Mouse (Mus musculus) C2C12 (cell line): ENCODE results near the gene Pign. TPM values are rescaled to one million over a fixed set of nuclear protein-coding genes. Genes with fewer than 3 reads are reported as not detected.

Experiments
- H3K27me3 ChIP-seq: one replicate; pipeline ENCODE4 v1.6.1; 2011; ENCODE audit not compliant: control insufficient read depth, insufficient read depth, insufficient read length
- H3K36me3 ChIP-seq: one replicate; pipeline ENCODE4 v1.6.1; 2011; ENCODE audit not compliant: control insufficient read depth, insufficient read depth
- H3K4me3 ChIP-seq: one replicate; pipeline ENCODE4 v1.5.1; 2011; ENCODE audit warnings: mild to moderate bottlenecking, control low read depth; ENCODE audit not compliant: poor library complexity, insufficient read depth, severe bottlenecking
- H3K79me2 ChIP-seq: one replicate; pipeline ENCODE4 v1.6.1; 2011; ENCODE audit not compliant: control insufficient read depth, insufficient read depth
- H3K79me3 ChIP-seq: one replicate; pipeline ENCODE4 v1.6.1; 2011; ENCODE audit warnings: low read depth, control low read depth
- H3ac ChIP-seq: one replicate; pipeline ENCODE3; 2011; ENCODE audit warnings: low read depth; ENCODE audit not compliant: control insufficient read depth, insufficient read length
- CEBPB ChIP-seq: IDR thresholded peaks from one replicate; pipeline ENCODE4 v1.6.1; 2011; ENCODE audit warnings: low read depth, mild to moderate bottlenecking, control low read depth, moderate library complexity
- CTCF ChIP-seq: IDR thresholded peaks from one replicate; pipeline ENCODE4 v1.5.1; 2011; ENCODE audit not compliant: control insufficient read depth, insufficient read depth, insufficient read length
- FOSL1 ChIP-seq: IDR thresholded peaks from one replicate; pipeline ENCODE4 v1.8.0; 2011; ENCODE audit warnings: mild to moderate bottlenecking, low read length; ENCODE audit not compliant: poor library complexity, insufficient read depth, severe bottlenecking
- MAX ChIP-seq: IDR thresholded peaks from one replicate; pipeline ENCODE4 v1.6.1; 2011; ENCODE audit warnings: mild to moderate bottlenecking, control low read depth
- MYOD1 ChIP-seq: IDR thresholded peaks from one replicate; pipeline ENCODE4 v1.6.1; 2011; ENCODE audit warnings: low read depth; ENCODE audit not compliant: control insufficient read depth, insufficient read length
- MYOG ChIP-seq: IDR thresholded peaks from one replicate; pipeline ENCODE4 v1.6.1; 2011; ENCODE audit not compliant: control insufficient read depth, insufficient read length; ENCODE audit errors: extremely low read depth
- USF1 ChIP-seq: IDR thresholded peaks from one replicate; pipeline ENCODE4 v1.6.1; 2011; ENCODE audit warnings: low read depth, mild to moderate bottlenecking, control low read depth, moderate library complexity
- polyA plus RNA-seq: library from polyadenylated mRNA; unstranded; fragments of >200 nt; fragmentation: generic; extraction: Trizol; gene quantifications from one replicate; pipeline ENCODE4 v1.2.1, GENCODE M21; 2012; ENCODE audit warnings: missing spikeins

Pign gene
- polyA plus RNA-seq, 1 experiment: 7.7 TPM

DNA sequence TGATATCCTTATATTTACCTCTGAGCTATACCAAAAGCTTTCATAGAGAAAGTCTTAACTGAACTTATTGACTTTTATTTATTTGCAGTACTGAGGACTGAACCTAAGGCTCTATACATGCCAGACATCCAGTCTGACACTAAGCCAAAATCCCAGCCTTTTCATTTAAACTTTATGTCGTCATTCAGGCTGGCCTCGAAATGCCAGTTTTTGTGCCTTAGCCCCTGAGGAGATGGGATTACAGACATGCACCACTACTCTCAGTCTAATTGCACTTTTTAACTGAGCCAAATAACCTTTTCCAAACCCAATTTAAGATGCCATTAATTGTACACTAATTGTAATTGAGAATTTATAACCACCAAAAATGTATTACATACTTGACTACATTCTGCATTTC, 73.8 kb downstream of the Pign start:
- Histone ChIP-seq H3K27me3 (no peaks in the 10 kb centered on the region), H3K36me3 (peaks cover 9% of the 10 kb centered on the region), H3ac (no peak overlapping the region), H3K79me3 (no peaks in the 10 kb centered on the region), H3K4me3 (no peak overlapping the region), H3K79me2 (no peaks in the 10 kb centered on the region)
- TF ChIP-seq USF1 (no peak), FOSL1 (no peak), MYOD1 (no peak), MAX (no peak), CTCF (no peak), CEBPB (no peak), MYOG (no peak)

DNA sequence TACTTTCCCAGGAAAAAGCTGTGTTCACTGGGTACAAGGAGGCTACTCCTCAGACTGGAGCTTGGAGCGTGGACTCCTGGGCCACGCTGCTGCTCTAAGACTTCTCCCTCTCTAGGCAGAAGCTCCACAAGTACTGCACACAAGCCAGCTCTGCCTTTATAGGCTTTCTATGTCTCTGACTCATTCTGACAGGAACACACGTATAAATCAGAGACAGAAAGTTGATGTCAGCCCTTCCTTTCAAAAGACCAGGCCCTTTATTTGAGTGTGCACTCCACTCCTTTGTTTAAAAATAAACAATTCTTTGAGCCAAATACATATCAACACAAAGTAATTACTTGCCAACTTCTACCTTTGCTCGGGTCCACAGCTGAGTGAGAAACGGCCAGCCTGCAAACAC, 74.8 kb downstream of the Pign start:
- H3K79me3 ChIP-seq: no peaks in the 10 kb centered on the region
- H3K36me3 ChIP-seq: peaks cover 9% of the 10 kb centered on the region
- no peak for TF ChIP-seq MYOD1
- no peak for TF ChIP-seq CTCF
- TF ChIP-seq MAX: no peak
- TF ChIP-seq USF1: no peak
- no peak for TF ChIP-seq MYOG
- no peak for TF ChIP-seq CEBPB
- no peak for TF ChIP-seq FOSL1
- no peak overlapping the region for H3ac ChIP-seq
- H3K27me3 ChIP-seq: no peaks in the 10 kb centered on the region
- no peaks in the 10 kb centered on the region for H3K79me2 ChIP-seq
- H3K4me3 ChIP-seq: no peak overlapping the region

DNA sequence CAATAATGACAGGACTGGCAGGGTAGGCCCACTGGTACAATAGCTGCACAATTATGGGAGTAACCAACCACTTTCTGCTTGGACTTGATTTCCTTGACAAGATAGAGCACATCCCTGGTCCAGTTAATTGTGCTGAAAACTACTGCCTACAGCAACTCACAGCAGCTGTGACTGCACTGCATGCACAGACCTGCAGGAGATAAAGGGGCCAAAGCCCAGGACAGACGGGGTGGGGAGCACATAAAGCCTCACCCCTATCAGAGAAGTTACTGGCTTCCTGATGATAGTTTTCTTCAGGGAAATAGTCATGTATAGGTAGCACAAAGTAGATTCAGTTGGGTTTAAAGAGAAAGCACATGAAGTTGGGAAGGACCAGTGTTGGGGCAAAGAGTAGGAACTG, 80.7 kb downstream of the Pign start:
- H3K79me3 ChIP-seq: no peaks in the 10 kb centered on the region
- TF ChIP-seq CEBPB (no peak), MAX (no peak), FOSL1 (no peak), CTCF (no peak), MYOG (no peak), USF1 (no peak), MYOD1 (no peak)
- no peak overlapping the region for H3ac ChIP-seq

DNA sequence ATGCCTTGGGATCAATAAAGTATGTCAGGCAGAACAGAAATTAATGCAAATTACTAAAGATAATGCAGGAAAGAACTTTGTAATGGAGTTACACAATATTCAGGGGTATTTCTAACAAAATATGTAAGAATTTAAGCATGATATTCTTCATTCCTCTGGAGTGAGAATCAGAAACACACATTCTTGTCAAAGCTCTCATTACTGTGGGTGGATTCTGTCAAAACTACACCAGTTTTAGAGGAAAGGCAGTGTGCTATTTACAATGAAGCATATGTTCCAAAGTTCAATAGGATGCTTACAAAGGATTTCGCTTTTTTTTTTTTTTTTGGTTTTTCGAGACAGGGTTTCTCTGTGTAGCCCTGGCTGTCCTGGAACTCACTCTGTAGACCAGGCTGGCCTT, 82.6 kb downstream of the Pign start:
- Histone ChIP-seq H3ac (no peak overlapping the region), H3K36me3 (peaks cover 9% of the 10 kb centered on the region), H3K79me2 (no peaks in the 10 kb centered on the region), H3K79me3 (no peaks in the 10 kb centered on the region), H3K27me3 (no peaks in the 10 kb centered on the region), H3K4me3 (no peak overlapping the region)
- TF ChIP-seq CEBPB: no peak
- no peak for TF ChIP-seq MAX
- TF ChIP-seq MYOG: no peak
- TF ChIP-seq FOSL1: no peak
- TF ChIP-seq MYOD1: no peak
- TF ChIP-seq CTCF: no peak
- TF ChIP-seq USF1: no peak

More for the DNA sequence above, 80.7 kb downstream of the Pign start:
- Histone ChIP-seq H3K36me3 (peaks cover 18% of the 10 kb centered on the region), H3K27me3 (no peaks in the 10 kb centered on the region), H3K79me2 (no peaks in the 10 kb centered on the region), H3K4me3 (no peak overlapping the region)

DNA sequence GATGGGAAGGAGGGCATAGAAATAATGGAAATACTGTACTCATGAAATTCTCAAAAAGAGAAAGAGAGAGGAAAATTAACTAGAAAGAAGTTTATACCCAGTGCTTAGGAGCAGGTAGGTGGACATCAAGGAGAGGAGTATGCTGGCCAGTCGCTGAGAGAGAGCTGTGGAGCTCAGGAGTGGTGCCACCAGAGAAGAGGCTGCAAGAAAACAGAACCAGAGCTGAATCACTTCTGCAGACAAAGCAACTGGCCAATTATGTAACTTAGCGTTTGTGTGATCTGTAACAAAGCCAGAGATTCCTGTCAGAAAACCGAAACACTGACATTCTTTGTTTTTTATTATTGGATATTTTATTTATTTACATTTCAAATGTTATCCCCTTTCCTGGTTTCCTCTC, 97.4 kb downstream of the Pign start:
- peaks cover 5% of the 10 kb centered on the region for H3K36me3 ChIP-seq
- no peak overlapping the region for H3ac ChIP-seq
- H3K79me3 ChIP-seq: no peaks in the 10 kb centered on the region
- H3K79me2 ChIP-seq: no peaks in the 10 kb centered on the region
- H3K27me3 ChIP-seq: no peaks in the 10 kb centered on the region
- no peak for TF ChIP-seq MYOG
- TF ChIP-seq CTCF: no peak
- no peak for TF ChIP-seq MAX
- no peak for TF ChIP-seq CEBPB
- TF ChIP-seq FOSL1: no peak
- TF ChIP-seq USF1: no peak
- TF ChIP-seq MYOD1: no peak
- H3K4me3 ChIP-seq: no peak overlapping the region

DNA sequence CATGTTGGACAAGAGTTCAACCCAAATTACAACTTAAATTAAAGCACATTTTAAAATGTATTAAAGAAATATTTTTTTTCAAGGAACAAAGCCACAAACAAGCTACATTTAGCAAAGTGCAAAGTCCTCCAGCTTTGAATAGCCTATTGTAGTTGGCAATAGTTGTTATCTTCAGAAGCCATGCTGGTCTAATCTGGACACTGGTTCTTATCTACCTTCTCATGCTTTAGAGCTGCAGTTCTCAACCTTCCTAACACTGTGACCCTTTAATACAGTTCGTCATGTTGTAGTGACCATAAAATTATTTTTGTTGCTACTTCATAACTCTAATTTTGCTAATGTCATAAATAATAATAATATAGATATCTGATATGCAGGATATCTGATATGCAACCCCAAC, 99.2 kb downstream of the Pign start:
- Histone ChIP-seq H3K4me3 (no peak overlapping the region), H3K79me3 (no peaks in the 10 kb centered on the region), H3K79me2 (no peaks in the 10 kb centered on the region), H3K27me3 (no peaks in the 10 kb centered on the region), H3K36me3 (peaks cover 5% of the 10 kb centered on the region), H3ac (no peak overlapping the region)
- no peak for TF ChIP-seq MYOD1
- TF ChIP-seq CTCF: no peak
- no peak for TF ChIP-seq MYOG
- no peak for TF ChIP-seq MAX
